Mouse (Mus musculus) effector memory CD4-positive, alpha-beta T cell, adult 5 months (primary cell): ENCODE data around the gene Rab5a. TPM values are rescaled to one million over a fixed set of nuclear protein-coding genes. Genes with fewer than 3 reads are reported as not detected.

Experiments
- polyA plus RNA-seq: library from polyadenylated mRNA; unstranded; fragments of 100-300 nt; shearing (Covaris generic); gene quantifications from one replicate; pipeline ENCODE4 v1.2.1, GENCODE M21; 2017

The Rab5a gene
- polyA plus RNA-seq = 172 TPM

GRCm38 (mm10) chr17:53478858-53479603, at the start of gene Rab5a:
Gene Rab5a, plus strand, starts transcription at chr17:53479234.

GRCm38 (mm10) chr17:53462603-53463495, 16.2 kb upstream of the Rab5a start, which contains the start of gene Efhb:
Gene Efhb, minus strand, starts transcription at chr17:53463321.

GRCm38 (mm10) chr17:53539351-53539750, 60.3 kb downstream of the Rab5a start, which contains the start of gene Pp2d1:
Gene Pp2d1, minus strand, starts transcription at chr17:53539451.

Other genes with a start within 250 kb of the Rab5a start
- 0.14 TPM for gene Efhb, start 15.9 kb upstream of the Rab5a start, polyA plus RNA-seq
- 0.51 TPM for gene Pp2d1, start 60.2 kb downstream of the Rab5a start, polyA plus RNA-seq
- gene Kat2b, start 87.6 kb downstream of the Rab5a start, polyA plus RNA-seq = 18.5 TPM
- gene Sgo1, start 210.1 kb downstream of the Rab5a start, polyA plus RNA-seq = not detected